Mouse (Mus musculus) regulatory T cell (primary cell): Measurements from ENCODE around the gene Nckap1l.
"Not testable (repeated sequence)": the region's sequence is repeated elsewhere in the genome, so short reads cannot be mapped to it uniquely, and the experiment has no call there.

Source experiments
- in situ Hi-C: fragments of 300-600 bp; cut with MboI, MseI; formaldehyde crosslinking; loops from one replicate; pipeline ENCODE4 v1.15.1; 2025; ENCODE audit warnings: high pct_unique_total_duplicates

Gene Nckap1l

DNA sequence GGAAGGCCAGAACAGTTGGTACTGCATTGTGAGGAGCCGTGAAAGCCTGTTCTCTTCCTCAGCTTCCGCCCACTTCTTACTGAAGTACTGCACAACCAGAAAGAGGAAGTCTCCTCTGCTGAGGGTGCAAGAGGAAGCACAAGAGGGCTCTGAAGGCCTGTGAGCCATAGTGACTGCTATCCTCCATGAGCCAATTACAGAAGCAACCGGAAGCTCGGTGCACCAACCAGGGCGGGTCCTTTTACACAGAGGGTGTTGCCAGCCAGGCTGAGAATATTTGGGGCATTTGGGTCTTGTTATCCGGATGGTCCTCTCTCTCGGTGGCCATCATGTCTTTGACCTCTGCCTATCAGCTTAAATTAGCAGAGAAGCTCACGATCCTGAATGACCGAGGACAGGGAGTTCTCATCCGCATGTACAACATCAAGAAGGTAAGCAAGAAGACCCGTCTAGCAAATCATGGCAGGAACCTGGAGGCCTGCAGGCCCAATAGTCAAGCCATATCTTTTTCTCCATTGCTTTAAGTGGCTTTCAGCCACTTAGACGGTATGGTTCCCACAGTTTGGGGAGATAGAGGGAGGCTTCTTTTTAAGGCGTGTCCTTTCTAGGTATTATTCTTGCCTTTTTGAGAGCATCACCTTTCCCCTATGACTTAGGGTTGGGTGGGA, at the start of gene Nckap1l:
Nckap1l (plus strand) TSS at position 244 of the 668 bp plus-strand sequence.
- in situ Hi-C loops = loop anchor here (10.0 kb wide), 2 partner anchors 89 to 1109 kb away; partner anchors contain the start of gene Itga5

DNA sequence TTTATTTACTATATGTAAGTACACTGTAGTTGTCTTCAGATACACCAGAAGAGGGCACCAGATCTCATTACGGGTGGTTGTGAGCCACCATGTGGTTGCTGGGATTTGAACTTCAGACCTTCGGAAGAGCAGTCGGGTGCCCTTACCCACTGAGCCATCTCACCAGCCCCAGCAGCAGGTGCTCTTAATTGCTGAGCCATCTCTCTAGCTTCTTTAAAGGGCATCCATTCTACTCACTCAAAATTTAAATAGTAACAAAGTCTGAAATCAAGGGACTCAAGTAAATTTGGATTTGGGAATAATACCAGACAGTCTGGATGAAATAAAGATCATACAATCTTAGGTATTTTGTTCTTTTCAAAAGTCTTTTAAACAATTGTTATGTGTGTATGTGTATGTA, 48.0 kb upstream of the Nckap1l start:
- in situ Hi-C loops = not testable (repeated sequence)

DNA sequence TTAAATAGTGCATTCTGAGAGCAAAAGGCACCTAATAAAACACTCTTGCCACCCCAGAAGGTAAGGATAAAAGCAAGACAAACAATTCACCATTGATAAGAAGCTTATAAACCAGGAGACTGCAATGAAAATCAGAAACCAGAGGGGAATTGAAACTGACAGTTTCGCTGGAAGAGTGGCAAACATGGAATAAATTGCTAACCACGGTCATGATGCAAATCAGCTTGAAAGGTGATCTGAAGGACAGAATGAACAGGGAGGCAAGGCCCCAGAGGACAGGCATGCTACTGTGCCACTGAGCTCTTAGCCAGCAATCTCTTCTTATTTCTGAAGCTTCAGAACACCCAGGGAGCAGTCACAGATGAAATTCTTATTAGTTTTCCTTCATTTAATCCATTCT, 26.6 kb upstream of the Nckap1l start:
- in situ Hi-C loops = loop anchor here (10.0 kb wide), 1 partner anchor 52 kb away; no protein-coding TSS in a partner anchor

DNA sequence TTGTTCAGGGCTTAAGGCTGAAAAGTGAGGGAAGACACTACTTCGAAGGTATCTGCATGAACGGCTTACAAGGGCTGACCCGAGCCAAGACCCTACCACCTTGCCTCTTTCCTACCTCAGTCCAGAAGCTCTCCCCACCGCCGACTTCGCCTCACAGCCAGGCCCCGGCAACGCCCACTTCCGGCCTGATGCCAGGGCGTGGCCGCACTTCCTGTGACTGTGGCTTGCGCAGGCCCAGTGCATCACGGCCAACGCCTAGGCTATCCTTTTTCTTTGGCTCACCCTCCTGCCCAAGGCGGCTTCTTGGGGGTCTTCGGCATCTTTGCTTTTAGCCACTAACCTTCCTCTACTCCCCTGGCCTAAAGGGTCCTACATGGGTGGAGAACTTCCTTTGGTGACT, 23.4 kb upstream of the Nckap1l start, which contains the start of gene Gtsf1:
Gtsf1 (minus strand) TSS at position 230 of the 400 bp plus-strand sequence.
- in situ Hi-C loops = no loop called here

DNA sequence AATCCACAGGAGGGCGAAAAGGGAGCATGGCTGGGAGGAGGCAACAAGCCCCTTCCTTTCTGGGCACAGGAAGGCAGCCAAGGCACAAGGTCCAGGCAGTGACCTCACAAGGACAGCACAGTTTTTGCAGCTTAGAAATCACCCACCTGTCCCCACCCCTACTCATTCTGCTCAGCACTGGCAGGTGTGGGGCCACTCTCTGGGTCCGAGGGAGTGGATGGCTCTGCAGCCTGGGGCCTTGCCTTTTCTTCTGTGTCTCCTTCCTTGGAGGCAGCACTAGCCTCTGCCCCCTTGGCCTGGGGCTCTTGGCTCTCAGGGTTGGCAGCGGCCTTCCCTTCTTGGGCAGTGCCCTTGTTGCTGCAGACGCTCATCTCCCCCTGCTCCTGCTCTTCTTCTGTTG, 7.6 kb upstream of the Nckap1l start:
- in situ Hi-C loops = not testable (repeated sequence)

DNA sequence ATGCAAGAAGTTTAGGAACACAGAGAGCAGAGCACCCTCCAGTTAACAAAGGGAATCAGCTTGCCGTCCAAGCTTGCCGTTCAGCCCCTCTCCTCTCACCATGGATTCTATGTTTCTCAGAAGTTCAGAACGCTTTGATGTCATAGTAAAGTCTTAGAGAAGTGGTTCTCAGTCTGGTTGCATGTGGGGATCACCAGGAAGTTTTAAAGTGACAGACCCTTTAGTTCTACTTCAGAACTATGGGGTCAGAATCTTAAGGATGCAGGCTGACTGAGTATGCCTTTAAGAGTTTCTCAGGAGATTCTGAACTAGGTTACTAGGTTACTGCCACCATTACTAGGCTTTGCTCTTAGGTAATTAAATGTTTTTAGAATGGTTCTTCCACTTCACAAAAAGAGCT, 5.2 kb upstream of the Nckap1l start, which contains the start of gene Gtsf2:
Gtsf2 (minus strand) TSS at position 101 of the 400 bp plus-strand sequence.
- in situ Hi-C loops = no loop called here

DNA sequence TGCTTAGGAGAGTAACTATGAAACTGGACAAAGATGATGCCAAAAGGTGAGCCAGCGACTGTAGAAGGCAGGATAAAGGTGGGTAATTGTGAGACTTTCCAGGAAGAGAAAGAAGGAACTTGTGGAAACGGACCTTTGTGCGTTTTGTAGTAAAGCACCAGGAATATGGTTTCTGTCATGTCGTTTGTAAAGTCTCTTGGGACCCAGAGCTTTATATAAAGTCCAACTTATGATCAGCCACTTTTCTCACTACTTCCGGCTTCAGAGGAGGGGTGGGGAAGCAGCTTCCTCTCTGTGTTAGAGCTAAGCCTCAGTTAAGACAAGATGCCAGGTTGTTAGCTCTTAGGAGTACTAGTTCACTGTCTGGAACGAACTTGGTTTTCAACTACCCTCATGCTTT, 855 bp downstream of the Nckap1l start:
- in situ Hi-C loops = loop anchor here (10.0 kb wide), 2 partner anchors 90 to 1110 kb away; partner anchors contain the start of gene Itga5

DNA sequence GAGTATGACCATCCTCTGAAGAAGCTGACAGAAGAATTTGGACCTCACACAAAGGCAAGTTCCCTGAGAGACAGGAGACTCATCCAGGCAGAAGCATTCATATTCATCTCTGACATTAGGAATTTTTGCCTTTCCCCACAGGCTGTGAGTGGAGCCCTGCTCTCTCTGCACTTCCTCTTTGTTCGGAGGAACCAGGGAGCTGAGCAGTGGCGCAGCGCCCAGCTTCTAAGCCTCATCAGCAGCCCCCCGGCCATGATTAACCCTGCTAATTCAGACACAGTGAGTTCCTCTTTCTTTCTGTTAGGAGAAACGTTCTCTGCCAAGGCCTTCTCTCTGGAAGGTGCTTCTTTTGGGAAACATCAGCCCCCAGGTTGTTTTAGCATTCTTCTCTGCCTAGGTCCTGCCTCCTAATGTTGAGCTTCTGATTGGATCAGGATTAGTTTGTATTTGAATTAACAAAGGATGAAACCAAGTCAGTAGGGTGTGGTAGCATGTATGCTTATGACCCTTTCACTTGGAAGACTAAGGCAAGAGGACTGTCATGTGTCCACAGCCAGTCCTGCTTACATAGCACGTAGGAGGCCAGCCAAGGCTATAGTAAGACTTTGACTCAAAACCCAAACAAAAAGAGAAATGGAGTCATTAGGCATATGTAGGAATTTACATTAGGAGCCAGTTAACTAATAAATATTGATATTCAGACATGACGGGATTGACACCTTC, 9.1 kb downstream of the Nckap1l start:
- in situ Hi-C loops = no loop called here

DNA sequence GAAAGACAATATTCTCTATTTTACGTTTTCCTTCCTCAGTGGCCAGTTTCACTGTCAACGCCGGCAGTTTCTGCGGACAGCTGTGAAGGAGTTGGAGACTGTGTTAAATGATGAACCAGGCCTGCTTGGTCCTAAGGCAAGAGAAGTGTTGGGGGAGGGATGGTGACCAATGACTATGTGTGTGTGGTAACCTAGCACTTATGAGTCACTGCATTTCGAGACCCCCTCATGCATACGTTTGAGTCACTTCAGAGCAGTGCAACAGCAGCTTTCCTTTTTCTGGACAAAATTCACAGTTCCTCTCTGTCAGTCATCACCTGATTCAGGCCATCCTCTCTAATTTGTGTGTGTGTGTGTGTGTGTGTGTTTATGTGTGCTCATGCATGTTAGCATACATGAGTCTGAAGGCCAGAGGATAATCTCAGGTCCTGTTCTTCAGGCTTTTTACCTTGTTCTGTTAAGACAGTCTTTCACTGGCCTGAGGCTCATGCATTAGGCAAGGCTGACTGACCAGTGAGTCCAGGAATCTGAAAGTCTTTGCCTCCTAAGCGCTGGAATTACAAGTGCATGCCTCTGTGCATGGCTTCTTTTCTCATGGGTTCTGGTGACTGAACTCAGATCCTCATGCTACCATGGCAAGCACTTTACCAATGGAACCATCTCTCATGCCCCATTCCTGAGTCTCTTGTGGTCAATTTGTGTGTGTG, 18.0 kb downstream of the Nckap1l start:
- in situ Hi-C loops = no loop called here

DNA sequence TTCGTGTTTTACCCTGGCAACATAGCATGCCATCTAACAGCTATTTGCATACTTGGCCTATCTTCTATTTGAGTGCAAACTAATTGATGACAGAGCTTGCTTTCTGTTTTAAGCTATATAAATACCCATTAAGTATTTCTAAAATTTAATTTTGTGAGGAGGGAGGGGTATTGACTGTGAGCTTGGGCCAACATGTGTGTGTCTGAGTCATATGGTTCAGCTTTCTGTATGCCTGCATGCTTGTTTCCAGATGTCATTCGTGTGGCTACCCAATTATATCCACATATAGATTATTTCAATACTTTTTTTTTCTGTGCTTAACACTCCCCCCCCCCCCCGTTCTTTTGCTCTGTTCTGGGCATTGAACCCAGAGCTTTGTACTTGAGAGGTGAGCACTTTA, 18.7 kb downstream of the Nckap1l start:
- in situ Hi-C loops = no loop called here

DNA sequence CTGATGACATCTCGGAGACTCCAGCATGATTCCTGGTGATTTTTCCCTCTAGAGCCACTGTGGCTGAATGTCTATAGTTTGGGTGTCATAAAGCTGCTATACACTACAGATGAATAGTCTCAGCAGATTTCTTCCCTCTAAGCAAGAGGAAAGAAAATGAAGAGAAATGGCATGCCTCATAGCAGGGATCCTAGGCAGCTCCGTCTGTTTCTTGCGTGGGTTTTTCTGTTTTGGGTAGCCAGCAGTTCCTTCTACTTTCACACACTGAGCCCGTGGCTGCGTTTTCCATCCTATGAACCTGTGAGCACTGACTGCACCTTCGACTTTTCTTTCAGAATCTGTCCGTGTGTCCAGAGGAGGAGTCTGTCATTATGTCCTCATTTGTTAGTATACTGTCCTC, 19.6 kb downstream of the Nckap1l start:
- in situ Hi-C loops = no loop called here

DNA sequence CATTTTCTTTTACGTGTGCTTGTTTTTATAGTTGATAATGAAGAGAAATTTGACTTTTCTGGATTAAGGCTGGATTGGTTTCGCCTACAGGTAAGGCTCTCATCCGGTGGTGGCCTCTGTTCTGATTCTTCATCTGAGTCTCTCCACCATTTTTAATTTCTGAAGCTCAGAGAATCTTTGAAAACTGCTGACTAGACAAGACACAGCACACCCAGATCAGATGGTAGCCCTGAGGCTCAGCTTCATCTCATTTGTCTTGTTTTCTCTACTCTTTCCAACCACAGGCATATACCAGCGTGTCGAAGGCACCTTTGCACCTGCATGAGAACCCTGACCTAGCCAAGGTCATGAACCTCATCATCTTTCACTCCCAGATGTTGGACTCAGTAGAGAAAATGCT, 20.2 kb downstream of the Nckap1l start:
- in situ Hi-C loops = no loop called here

DNA sequence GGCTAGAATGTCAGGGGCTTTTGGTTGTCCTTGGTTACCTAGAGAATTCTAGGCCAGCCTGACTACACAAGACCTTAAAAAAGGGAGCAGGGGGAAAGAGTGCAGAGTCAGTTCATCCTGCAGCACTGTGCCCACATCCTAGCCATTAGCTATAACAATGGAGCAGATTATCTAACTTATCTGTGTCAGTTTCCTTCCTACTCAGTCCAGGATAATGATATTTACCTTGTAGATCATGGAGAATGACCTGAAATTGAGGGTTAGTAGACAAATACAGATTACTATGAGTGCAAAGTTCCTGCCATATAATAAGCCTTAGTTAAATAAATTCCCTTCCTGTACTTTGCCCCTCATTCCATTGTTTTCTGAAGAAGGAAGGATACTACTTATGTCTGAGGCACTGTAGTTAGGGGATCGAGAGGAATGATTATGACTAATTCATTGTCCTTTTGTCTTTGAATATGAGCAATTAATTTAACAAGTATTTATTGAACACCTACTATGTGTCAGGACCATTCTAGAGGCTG, 25.5 kb downstream of the Nckap1l start:
- in situ Hi-C loops = no loop called here

DNA sequence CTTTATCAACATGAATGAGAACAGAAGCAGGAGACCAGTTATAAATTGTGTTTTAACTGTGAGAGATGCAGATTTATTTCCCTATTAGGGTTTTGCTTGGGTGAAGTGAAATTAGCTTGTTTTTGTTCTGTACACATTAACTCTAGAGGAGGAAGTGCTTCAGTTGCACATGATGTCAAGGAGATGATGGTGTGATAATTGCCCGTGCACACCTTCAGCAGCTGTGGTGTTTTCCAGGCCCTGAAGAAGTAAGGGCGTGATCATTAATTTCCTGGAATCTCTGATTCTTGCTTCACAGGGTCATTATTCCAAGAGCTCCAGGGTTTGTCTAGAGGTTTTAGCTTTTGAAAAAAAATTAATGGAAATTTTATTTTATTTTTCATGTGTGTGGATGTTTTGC, 26.5 kb downstream of the Nckap1l start:
- in situ Hi-C loops = no loop called here

DNA sequence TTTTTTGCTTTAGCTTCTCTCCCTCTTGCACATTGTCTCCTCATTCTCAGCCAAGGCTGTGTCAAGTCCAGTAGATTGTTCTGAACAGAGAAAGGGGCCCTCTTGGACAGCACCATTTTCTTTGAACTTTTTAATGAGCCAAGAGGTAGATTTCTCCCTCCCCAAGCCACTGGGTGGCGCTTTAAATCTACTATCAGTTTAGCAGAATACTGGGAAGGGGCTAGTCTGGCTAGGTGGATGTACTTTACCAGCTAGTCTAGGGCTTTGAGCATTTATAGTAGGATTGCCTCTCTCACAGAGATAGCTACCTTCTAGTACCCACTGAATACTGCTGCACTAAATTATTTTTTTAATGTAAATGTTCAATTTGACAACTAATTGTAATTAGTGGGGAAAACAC, 28.9 kb downstream of the Nckap1l start:
- in situ Hi-C loops = no loop called here

DNA sequence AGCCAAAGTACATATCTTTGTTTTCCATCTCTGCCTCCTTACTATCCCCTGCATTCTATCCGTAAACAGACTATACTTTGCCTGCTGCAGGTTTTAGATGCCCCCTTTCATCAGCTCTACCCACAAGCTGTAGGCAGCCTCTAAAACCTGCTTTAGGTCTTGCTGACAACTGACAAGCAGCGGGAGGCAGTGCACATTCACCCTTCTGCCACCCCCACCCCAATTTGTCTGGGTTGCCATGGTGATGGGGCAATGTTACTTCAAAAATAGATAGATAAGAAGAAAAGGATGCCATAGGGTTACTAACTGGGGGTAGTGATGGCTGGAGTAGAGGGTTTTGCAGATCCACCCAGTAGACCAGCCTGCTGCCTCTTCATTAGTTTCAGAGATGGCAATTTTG, 30.9 kb downstream of the Nckap1l start:
- in situ Hi-C loops = no loop called here

DNA sequence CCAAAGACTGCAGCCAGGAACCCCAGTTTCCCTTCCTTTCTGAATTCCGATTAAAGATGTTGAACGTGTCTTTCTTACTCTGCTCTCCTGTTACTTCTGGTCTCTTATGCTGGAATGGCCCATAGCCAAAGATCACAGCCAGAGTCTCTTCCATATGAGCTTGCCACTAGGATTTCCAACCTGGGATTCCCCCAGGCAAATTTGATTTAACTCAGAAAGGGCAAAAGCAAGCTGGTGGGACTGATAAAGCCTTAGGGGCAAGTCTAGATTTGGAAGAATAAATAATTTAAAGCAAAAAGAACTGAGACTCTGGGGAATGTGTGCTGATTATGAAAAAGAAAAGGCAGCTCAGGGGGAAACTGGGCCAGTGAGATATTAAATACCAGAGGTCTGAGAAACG, 31.5 kb downstream of the Nckap1l start:
- in situ Hi-C loops = no loop called here

DNA sequence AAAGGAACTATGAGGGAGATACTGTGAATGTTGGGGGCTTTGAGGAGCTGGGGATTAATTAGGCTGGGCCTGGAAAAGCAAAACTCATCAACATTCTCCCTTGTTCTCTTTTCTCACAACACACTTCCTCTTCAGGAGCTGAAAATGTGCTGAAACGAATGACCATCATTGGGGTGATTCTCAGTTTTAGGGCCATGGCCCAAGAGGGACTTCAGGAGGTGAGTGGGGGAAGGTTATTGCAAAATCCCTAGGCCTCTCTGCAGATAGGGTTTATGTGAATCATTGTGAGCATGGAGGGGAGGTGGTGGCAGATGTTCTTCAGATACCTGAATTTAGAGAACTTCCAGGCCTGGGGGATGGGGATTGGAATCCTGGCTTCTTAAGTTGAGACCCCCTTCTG, 33.1 kb downstream of the Nckap1l start:
- in situ Hi-C loops = no loop called here

DNA sequence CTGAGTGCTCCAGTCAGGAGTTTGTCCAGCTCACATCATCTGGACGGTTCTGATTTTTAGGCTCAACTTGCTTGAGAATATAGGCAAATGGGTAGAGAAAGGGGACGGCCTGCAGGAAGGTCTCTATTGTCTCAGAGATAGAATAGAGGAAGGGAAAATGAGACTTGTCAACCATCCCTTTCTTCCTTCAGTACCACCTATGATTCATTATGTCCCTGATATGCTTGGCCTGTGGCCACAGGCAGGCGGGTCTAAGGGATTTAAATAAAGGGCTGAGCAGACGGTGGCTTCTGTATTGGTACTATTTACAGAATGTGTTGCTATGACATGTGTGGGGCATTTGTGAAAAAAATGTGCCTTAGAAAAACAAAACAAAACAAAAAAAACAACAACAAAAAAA, 34.7 kb downstream of the Nckap1l start:
- in situ Hi-C loops = no loop called here

DNA sequence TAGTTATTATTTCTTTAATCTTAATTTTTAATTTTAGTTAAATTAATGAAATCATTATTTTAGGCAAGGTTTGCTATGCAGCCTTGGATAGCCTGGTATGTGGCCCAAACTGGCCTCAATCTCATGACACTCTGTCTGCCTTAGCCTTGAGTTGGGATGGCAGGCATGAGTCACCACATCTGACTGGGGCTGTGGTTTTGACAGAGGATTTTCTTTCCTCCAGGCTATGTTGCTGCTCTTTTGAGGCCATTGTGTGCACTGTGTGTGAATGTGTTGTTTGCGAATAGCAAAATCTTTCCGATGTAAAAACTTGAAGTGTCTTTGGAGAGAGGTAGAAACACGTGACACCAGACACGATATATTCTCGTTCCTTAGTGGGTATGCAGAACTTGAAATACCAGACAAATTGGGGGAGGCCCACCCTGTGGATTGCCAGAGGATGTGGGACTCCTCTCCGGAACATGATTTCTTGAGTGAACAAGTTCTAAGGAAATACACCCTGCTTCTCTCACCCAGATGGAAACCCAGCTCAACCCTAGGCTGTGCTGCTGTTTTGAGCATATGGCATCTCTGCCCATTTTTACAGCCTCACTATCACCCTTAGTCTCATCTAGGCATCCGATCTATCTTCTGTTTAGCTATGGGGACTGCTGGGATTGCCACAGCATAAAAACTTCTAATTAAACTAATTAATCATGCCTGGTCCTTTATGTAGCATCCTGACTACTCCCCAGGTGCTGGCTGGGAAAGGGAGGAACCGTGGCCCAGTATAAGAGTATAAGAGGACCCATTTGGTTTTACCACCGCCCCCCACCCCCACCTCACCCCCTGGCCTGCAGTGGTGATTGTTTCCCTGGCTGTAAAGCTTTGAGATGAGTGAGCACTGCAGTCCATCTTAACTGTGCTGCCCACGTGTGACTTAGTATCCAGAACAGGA, 42.9 kb downstream of the Nckap1l start:
- in situ Hi-C loops = no loop called here

DNA sequence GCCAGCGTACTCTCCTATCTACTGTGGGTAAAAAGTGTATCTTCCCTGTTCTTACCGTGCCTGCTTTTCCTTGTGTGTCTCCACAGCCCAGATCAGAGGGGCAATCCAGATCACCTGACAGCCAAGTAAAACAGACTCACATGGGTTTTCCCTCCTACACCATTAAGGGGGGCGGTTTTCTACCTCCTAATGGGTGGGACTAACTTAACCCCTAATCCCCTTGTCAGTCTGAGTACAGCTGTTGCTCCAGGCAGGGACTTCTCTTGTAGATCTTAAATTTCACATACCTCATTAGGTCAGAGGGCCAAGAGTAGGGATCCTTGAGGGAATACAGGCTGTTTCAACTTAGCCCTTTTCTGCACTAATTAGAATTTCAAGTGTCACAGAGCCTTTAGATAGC, 44.6 kb downstream of the Nckap1l start:
- in situ Hi-C loops = no loop called here
